Mouse (Mus musculus): Measurements from ENCODE around the gene Cmss1. TPM values are rescaled to one million over a fixed set of nuclear protein-coding genes. Genes with fewer than 3 reads are reported as not detected.

The Cmss1 gene
- polyA plus RNA-seq, 1 experiment: 3.6 TPM

DNA sequence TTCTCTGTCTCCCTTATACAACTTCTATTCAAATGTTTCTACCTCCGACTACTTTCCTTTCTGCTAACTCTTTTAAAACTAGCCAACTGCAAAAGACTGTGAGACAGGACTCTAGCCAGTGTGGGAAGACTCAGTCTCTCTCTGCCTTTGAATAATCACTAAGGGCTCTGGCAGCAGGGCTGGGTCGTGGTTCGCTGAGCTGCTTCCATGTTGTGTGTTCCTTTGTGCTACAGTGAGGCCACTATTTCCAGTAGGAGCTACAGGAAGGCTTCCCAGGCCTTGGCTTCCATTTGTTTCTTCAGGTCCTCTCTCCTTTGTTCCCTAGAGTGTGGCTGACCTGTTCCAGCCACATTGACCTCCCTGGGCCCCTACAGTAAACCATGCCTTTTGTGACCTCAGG lies 260.4 kb downstream of the Cmss1 start:
- no peak for DNase-seq (ENCODE audit: low spot score)

DNA sequence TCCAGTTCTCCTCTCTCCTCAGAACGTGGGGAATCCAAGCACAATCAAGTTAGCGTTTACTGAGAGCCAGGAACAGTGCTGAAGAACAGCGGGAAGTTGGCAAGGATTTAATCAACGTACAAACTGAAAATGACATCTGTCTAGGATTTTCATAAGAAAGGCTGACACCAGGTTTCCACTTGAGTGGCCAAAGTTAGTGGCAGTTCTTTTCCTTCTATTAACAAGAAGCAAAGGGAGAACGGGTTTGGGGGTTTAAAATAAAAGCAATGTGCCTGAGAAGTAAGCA lies 266.1 kb downstream of the Cmss1 start:
- no peak for DNase-seq (ENCODE audit: low spot score)

DNA sequence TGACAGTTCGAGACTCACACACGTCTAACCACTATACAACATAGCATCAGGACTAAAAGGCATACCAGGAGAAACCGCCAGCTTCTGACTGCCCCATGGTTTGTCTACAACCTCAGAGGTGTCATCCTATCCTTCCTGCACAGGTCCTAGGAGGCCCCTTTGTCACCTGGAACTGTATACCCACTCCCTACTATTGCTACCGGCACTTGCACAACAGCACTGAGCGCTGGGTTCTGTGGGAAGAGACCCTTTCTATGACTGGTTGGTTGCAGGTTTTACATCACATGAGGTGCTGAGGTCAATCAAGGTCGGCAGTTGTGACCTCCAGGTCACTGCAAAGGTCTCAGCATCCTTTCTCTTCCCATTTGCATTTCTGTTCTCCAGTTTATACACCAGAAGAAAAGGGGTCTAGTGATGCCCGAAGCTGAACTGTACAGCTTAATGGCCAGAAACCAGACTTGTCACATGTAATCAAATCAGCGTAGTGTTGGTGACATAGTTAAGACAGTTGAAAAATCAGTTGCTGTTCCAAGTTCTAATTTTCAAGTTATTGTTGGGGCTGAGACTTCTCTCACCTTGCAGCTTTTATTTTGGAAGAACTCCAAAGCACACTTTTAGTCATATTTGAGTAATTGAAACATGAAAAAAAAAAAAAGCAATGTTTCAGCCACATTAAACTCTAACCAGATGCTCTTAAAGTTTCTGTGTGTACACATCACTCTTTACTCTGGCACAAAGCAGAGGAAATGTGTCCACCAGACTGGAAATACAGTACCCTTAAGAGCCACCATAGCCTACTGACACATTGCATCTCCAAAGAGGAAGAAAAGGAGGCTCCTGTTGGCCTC lies 266.7 kb downstream of the Cmss1 start:
- DNase-seq (ENCODE audit: low spot score): no peak

DNA sequence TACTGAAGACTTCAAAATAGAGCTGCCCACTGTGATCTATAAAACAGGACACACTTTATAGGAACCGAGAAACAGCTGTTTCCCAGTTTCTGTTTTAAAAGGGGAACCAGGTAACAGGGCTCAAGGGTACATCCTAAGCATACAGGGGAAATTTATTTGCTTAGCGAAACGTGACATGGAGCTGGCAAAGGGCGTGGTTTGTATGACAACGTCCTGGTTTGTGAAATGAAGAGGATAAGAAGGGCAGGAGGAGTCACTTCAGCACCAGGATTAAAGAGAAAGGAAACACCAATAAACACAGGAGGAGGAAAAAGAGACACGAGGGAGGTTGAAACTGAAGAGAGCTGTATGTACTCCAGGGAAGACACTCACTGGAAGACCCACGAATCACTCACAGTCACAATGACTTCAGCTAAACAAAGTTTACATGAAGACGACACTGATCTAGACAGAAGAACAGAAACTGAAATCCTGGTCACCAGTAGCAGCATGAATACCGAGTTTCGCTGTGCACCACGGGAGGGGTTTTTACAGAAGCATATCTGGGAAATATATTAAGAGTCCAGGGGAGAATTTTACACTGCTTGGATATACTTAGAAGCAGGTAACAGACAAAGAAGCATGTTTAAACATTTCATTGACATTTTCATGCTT lies 269.8 kb downstream of the Cmss1 start:
- DNase-seq (ENCODE audit: low spot score): no peak

DNA sequence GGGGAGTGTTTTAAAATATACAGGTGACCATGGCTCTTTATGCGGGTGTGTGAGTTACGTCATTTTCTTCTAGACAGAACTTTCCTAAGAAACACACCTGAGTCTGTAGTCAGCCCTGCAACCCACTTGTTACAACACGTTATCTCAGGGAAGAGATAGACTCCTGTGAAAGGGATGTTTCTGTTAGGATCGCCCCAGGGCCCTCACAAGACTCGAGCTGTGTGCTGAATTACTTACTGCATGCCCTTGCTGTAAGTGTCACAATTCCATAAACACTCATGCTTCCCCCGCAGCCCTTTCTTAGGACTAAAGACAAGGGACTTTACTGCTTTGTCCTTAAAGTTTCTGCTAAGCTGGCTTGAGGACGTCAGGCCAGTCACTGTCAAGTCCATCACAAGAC lies 274.4 kb downstream of the Cmss1 start:
- no peak for DNase-seq (ENCODE audit: low spot score)

DNA sequence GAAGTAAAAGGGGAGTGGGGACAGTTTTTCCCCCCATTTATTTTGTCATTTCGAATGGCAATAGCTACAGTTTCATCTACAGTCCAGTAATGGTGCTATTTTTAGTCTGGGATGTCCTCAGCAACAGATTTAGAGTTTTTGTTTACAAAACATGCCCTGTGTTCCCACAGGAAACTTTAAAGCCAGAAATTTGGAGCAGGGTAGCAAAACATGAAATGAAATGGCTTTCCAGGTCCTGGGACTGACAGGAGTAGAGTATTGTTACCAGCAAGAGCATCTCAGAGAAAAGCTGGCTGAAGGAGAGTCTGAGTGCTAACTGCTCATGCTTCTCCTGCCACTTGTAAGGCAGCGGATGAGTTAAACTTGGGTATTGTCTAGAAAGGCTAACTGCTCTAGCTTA lies 276.6 kb downstream of the Cmss1 start:
- DNase-seq (ENCODE audit: low spot score): no peak

DNA sequence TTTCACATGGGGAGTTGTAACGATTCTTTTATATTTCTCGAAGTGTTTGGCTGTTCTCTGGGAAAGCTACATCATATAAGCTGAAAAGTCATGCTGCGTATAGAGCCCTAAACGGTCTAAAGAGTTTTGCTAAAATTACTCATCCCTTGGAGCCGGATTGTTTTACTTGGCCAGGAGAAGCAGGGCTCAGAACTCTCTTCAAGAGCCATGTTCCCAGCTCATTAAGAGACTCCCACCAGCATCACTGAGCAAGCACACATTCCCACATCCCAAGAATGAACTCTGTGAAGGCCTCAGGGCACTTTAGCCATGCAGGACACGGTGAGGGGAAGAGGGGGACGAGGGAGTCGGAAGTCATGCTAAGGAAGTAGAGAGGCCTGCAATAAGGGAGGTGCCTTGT lies 277.6 kb downstream of the Cmss1 start:
- no peak for DNase-seq (ENCODE audit: low spot score)

DNA sequence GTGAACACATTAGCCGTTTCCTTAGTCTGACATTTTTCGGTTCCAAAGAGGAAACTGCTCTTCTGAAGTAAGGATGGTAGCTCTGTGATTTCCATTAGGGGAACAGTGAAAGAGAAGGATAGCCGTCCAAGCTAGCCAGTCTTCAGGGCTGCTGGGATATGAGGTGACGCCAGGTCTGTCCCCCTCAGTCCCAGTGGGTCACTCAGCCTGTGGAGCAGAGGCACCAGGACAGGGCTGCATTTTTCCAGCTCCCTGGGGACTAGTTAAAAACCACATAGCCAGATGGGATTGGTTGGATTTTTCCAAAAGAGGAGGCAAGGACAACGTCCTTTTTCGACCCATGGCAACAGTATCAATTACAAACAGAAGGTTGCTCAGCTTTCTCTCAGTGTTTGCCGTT lies 279.7 kb downstream of the Cmss1 start:
- DNase-seq (ENCODE audit: low spot score): no peak

DNA sequence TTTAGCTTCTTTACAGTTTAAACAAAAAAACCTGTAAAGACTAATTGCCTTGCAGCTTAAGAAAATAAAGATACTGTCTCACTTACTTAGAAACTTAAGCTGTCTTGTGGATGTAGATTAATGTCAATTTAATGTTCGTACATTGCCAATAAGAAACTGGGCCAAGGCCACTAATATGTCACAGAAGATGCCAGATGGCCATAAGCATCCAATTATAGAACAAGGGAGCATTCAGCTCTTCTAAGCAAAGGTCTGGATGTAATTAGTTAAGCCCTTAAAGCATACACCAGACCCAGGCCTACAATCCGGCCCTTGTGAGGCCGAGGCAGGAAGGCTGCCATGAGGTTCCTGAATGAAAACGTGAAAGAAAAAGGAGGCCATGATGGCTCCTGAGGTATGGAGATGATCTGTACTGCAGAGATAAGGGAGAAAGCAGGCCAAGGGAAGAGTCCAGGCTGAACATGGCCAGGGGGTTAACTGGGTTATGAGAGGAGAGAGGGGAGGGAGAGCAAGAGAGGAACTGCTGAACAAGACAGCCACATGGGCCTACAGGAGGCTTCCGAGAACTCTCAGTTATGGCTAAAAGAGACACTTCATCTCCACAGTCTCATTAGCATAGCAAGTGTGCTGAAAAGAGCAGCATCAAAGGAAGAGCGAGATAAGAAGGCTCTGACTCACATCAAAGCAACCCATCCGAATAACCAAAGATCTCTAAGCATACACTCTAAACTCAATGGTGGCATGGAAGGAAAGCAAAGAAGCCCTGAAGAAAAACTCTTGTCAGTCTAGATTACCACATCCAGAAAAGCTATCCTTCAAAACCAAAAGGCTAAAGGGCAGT lies 287.2 kb downstream of the Cmss1 start:
- no peak for DNase-seq (ENCODE audit: low spot score)

DNA sequence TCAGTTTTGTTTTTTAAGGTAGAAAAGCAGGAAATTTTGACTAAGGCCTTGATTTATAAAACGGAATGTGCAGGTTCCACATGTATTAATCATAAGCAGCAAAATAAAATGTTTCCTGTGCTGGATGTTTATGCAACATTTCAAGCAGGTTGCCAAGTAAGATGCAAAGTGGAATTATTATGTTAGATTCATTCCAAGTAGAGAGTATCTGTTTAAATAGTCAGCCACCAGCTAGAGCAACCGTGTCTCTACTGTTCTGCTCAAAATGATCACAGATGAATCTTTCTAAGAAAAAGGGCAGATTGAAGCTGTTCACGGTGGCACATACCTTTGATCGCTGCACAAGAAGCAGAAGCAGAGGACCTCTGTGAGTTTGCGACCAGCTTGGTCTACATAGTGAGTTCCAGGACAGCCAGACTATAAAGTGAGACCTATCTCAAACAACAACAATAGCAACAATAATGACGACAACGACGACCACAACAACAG lies 288.0 kb downstream of the Cmss1 start:
- no peak for DNase-seq (ENCODE audit: low spot score)

DNA sequence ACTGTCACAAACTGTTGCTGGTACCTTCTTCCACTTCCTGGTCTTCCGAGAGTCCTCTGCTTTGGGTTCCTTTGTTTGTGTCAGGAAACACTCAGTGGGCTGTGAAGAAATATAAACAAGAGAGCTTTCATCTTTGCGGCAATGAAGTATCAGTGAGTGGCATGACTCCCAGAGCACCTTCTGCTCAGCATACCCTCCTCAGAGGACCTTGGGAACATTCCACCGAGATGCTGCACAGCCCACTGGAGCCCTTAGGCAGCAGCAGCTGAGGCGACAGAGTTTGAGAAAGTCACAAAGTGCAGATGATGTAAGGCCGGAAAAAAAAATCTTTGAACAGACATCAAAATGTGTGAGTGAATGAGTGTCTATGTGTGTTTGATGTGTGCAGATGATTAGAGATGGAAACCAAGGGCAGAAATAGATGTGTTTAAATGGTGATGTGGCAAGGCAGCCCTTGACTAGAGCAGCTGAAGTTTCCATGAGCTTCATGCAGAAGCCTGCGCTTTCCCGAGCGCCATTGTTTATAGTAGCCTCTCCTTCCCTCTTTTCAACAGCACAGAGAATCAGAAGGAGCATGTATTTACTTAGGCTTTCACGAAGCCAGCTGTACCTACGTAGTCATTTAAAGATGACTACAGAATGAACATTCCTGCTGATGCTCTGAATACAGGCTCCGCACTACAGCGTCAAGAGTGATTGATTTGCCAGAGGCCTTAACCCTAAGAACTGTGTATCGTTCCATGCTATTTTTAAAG lies 288.6 kb downstream of the Cmss1 start:
- DNase-seq (ENCODE audit: low spot score): no peak

DNA sequence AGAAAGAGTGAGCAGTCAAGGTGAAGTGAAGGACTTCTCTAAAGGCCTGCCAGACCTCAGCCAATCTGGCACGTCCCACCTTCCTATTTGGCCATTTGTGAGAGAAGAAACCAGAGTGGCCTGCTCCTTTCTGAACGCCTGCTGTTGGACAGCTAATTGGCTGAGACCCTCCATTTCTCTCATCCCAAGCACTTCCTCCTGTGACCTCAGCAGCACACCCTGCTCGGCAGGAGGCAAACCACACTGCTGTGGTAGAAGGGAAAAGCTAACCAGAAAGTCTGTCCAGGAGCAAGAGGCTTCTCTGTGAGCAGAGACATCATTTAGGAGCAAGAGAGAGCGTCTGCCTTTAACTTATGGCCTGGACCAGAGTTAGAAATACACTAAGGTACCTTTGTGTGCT lies 289.5 kb downstream of the Cmss1 start:
- DNase-seq (ENCODE audit: low spot score): no peak

DNA sequence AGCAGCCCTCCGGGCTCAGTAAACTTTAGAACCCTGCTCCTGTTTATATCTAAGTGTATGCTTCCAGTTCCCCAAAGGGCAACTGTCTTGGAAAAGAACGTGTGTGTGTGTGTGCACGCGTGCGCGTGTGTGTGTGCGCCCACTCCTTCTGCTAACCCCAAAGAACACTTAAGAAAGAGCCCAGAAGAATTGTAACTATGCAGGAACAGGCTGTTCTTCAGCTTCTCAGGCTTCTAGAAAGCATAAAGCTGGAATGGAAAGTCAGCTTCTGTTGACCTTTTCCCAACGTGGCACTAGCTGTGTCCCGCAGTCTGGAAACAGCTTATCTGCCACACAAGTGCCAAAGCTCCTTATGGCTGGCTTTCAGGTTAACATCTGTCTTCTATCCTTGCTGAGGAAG lies 291.6 kb downstream of the Cmss1 start:
- no peak for DNase-seq (ENCODE audit: low spot score)

DNA sequence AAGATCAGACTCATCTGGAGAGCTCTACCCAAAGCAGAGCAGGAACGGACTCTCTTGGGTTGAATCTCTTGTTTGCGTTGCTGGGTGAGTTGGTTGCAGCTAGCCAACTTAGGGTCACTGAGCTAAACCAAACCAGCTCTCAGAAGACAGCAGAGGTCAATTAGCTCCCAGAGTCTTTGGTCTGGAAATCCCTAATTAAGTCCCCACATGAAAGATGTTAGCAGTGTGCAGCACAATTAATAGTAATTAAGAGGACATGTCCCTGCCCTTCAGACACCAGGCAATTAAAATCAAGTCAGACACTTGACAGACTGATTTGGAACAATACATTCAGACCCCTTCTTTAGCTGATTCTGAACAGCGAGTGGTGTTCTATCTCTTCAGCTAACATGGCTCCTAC lies 292.4 kb downstream of the Cmss1 start:
- DNase-seq (ENCODE audit: low spot score): no peak

DNA sequence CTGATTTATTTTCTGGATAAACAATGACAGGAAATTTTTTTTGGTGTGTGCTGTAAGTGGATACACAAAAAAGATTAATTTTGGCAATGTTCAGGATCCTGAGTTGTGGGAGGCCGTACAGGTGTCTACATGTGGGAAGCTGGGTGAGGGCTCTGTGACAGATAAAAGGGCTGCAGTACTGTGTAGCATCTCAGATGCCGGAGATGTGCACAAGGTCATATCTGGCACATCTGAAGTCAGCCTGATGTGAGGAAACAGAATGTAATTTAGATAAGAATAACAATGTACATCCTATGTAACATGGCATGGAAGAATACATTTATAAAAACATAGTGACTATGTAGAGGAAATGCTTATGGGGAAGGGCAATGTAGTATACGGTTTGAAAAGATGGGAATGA lies 293.2 kb downstream of the Cmss1 start:
- no peak for DNase-seq (ENCODE audit: low spot score)

DNA sequence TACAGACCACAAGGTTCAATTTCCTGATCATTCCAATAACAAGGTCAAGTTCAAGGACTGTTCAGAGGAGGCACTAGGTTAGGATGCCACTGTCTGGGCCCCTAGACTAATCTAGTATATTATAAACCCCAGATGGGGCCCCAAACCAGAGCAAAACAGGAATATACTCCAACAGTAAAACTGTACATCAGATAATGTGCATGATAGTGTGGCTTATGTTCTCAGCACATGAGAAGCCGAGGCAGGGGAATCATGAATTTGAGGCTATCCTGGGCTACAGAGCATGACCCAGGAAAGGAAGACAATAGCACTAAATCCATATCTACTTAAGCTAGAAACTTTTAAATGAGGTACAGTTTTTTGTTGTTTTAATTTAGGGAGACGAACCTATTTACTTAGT lies 294.5 kb downstream of the Cmss1 start:
- DNase-seq (ENCODE audit: low spot score): no peak

DNA sequence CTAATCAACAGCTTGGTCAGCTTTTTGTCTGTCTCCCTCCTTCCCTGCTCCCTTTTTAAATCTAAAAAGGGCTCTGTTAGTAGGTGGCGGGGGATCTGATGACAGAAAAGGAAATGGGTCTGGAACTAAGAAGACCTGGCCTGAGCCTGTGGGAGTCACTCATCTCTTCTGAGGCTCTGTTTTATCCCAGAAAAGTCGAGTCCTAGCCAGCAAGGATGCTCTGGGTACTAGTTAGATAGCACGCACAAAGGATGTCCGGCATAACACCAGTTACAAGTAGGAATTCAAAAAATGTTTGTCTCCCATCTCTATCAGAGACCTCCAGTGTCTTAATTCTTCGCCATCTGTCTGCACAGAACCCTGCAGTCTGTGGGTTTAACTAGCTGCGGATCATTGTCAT lies 301.2 kb downstream of the Cmss1 start:
- no peak for DNase-seq (ENCODE audit: low spot score)

DNA sequence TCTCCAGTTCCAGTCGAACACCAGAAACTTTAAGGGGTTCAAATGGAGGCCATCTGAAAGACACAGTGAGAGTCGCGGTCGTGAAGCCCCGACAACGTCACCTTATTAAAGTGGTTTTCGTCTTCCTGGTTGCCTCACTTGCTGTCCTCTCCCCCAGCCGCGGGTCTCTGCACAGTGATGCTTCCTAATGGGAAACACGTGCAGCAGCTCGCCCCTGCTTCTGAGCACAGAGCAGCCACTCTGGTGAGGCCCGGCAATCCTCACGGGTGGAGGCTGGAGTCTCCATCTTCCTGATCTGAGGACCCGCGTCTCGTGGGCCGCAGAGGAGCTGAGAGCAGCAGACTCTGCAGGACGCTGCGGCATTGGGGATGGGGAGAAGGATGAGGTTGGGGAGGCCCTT lies 302.9 kb downstream of the Cmss1 start:
- no peak for DNase-seq (ENCODE audit: low spot score)

DNA sequence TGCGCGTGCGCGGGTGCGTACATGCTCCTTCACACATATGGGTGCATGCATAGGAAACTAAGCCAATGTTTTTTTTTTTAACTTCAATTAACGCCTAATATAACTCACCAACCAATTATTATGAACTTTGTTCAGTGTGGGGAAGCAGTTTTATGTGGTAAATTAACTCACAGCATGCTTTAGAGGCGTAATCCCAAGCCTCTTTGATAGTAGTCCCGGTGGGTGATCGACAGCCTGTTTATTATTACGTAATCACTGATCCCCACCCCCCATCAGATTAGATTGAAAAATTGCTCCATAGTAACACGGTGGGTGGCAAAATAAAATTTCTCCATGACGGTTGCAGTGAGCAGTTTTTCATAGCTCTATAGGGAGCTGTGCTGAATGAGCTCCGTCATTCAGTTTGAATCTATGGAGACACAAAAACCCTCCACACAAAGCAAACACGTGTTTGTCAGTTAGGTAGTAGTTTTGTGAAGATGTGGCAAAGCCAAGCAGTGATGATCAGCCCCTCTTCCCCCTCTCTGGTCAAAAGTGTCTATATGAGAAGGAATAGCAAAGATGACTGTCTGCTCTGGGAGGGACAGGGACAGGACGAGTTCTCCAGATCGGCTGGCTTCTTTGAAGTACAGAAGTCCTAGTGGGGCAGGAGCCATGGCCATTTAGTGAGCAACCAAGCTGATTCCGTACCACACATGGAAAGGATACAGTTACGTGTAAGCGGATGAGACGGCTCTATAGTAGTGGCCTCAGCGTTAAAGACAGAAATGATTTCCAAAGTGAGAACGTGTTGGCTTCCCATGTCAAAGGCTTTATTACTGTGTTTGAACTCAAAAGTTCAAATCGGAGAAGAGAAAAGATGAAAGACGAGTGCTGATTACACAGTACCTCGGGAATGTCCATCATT lies 303.6 kb downstream of the Cmss1 start:
- no peak for DNase-seq (ENCODE audit: low spot score)

DNA sequence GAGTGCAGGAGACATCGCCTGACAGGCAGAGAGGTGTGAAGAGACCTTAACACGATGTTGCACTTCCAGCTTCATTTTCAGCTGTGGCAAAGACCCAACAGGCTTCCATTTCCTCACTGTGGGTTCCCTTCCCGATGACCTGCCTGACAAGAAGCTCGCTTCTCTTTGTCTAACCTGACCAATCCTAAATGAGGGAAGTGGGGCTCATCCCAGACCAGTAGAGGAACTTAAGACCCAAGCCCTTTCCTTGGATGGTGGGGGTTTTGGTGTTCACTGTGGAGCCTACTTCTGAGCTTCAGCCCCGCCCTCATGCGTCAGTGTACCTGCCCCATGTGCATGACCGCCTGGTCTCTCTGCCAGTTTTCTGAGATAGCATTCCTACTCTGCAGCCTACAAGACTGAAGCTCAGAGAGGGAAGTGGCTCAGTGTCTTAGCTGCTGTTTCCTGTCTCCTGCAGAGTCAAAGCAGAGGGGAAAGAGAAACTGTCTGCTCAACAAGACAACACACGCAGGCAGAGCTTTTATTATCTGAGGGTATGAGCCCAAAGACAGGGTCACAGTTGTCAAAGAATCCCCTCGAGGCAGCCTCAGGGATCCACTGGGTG lies 305.1 kb downstream of the Cmss1 start:
- no peak for DNase-seq (ENCODE audit: low spot score)

All from urinary bladder, adult 2 months (tissue).